Mouse (Mus musculus) lung, adult 2 months (tissue): ENCODE measurements around the gene Slc25a13.

Experiments
- CTCF ChIP-seq: fragments of 200-500 bp; IDR thresholded peaks from 2 replicates; pipeline ENCODE4 v1.5.1; 2011; ENCODE audit warnings: mild to moderate bottlenecking, low read length, control low read depth; ENCODE audit not compliant: insufficient read depth
- POLR2A ChIP-seq: fragments of 200-500 bp; IDR thresholded peaks from 2 replicates; pipeline ENCODE4 v1.6.1; 2011; ENCODE audit warnings: low read depth, mild to moderate bottlenecking, control low read depth, low read length, borderline replicate concordance; ENCODE audit errors: extremely low read depth

DNA sequence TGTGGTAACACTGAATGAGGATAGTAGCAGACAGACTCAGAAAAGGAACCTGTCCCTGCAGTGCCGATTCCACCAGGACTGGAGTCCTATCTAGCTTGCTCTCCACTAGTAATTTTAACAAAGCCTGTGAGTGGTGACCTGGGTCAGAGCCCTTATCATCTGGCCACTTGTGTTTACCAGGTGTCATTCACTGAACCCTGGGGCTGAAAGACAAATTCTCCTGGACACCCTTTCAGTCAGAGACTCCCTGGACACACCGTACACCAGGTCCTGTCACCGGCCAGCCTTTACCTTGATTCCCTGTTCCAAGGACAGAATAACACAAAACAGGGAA is 31.3 kb downstream of the Slc25a13 start:
- TF ChIP-seq POLR2A, result no peak
- TF ChIP-seq CTCF, result no peak
